Mouse (Mus musculus): ENCODE data around the gene Sp3. TPM values are rescaled to one million over a fixed set of nuclear protein-coding genes. Genes with fewer than 3 reads are reported as not detected.

Sp3 gene
- polyA plus RNA-seq, 1 experiment from 2014 or later, result 54.6 TPM

- Histone ChIP-seq H3K36me3 (peaks cover 43% of the 10 kb centered on the region), H3K4me2 (no peak overlapping the region), H3K9me3 (replicated peaks) (no peaks in the 10 kb centered on the region), H3K4me3 (replicated peaks) (no peak overlapping the region), H3K27ac (no peak overlapping the region), H3K4me1 (no peaks in the 10 kb centered on the region), H3K9ac (no peak overlapping the region), H3K27me3 (no peaks in the 10 kb centered on the region)
- ATAC-seq (replicated peaks; ENCODE audit: low FRiP score), result no peak
- WGBS, result 93% methylated on average over 4 of the region's 4 CpGs
These were observed 9.9 kb downstream of the Sp3 start for GRCm38 (mm10) chr2:72970302-72970701.

DNA sequence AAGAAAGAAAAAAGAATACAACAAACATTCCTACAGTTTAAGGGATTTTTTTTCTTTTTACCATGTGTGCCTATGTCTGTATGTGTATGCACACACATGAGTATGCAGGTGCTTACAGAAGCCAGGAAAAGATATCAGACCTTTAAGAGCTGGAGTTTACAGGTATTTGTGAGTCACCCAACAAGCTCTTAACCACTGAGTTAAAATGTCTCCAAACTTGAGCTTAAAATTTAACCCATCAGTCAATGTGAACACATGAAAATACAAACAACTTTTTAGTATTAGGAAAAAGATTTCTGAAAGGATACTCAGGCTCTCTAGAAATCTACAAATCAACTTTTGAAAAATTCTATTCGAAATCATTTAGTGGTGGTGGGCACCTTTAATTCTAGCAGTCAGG, 11.7 kb downstream of the Sp3 start:
- Histone ChIP-seq H3K27me3 (no peaks in the 10 kb centered on the region), H3K27ac (no peak overlapping the region), H3K4me3 (replicated peaks) (no peak overlapping the region), H3K4me2 (no peak overlapping the region), H3K9me3 (replicated peaks) (no peaks in the 10 kb centered on the region), H3K9ac (no peak overlapping the region), H3K36me3 (peaks cover 43% of the 10 kb centered on the region), H3K4me1 (no peaks in the 10 kb centered on the region)
- ATAC-seq (replicated peaks; ENCODE audit: low FRiP score), result no peak
- WGBS, result 88% methylated on average over 1 of the region's 1 CpGs

GRCm38 (mm10) chr2:72965450-72965849, 14.8 kb downstream of the Sp3 start:
- H3K9ac ChIP-seq, result no peak overlapping the region
- H3K27ac ChIP-seq, result no peak overlapping the region
- no peak overlapping the region for H3K4me2 ChIP-seq
- H3K36me3 ChIP-seq, result peaks cover 50% of the 10 kb centered on the region
- WGBS, result 92% methylated on average over 2 of the region's 2 CpGs
- no peaks in the 10 kb centered on the region for H3K4me1 ChIP-seq
- H3K9me3 ChIP-seq (replicated peaks), result no peaks in the 10 kb centered on the region
- ATAC-seq (replicated peaks; ENCODE audit: low FRiP score), result no peak
- no peak overlapping the region for H3K4me3 ChIP-seq (replicated peaks)
- H3K27me3 ChIP-seq, result no peaks in the 10 kb centered on the region

GRCm38 (mm10) chr2:72956415-72956814, 23.8 kb downstream of the Sp3 start:
- Histone ChIP-seq H3K36me3 (peaks cover 71% of the 10 kb centered on the region), H3K9me3 (replicated peaks) (no peaks in the 10 kb centered on the region), H3K4me2 (no peak overlapping the region), H3K4me3 (replicated peaks) (no peak overlapping the region), H3K27ac (no peak overlapping the region), H3K4me1 (no peaks in the 10 kb centered on the region), H3K27me3 (no peaks in the 10 kb centered on the region), H3K9ac (no peak overlapping the region)
- no peak for ATAC-seq (replicated peaks; ENCODE audit: low FRiP score)
- 94% methylated on average over 3 of the region's 3 CpGs for WGBS

DNA sequence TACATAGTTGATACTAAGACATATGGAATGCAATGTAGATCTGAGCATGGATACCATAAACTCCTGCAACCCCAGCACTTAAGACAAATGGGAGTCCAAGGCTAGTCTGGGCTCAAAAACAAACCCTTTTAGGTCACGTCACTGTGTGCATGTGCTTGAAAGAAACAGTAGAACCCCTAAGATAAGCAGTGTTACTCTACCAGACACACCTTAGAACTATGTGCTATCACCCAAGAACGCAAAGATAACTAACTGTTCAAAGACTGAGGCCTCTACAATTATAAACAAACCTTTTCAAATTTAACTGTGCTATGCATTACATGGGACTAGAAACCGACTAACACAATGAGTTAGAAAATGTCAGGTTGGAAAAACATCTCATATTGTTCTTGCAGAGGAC, 27.3 kb downstream of the Sp3 start:
- Histone ChIP-seq H3K9me3 (replicated peaks) (no peaks in the 10 kb centered on the region), H3K4me1 (no peaks in the 10 kb centered on the region), H3K27ac (no peak overlapping the region), H3K27me3 (no peaks in the 10 kb centered on the region), H3K4me3 (replicated peaks) (no peak overlapping the region), H3K9ac (no peak overlapping the region), H3K4me2 (no peak overlapping the region), H3K36me3 (peaks cover 60% of the 10 kb centered on the region)
- no peak for ATAC-seq (replicated peaks; ENCODE audit: low FRiP score)
- WGBS, result 94% methylated on average over 3 of the region's 3 CpGs

DNA sequence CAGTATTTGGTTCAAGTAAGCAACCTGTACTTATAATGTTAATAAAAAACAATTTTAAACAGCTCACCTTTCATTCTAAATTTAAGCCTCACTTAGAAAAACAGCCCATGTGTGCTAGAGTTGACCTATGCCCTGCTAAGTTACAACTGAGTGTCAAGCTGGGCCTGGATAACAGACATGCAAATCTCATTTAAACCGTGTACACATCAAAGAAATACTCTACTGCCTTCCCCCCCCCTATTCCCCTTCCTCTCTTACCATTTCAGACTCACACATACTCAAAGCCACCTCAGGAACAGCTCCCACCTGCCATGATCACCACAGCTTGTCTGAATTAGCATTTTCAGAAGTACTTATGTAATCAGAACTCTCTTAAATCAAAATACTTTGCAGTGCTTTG, 44.3 kb downstream of the Sp3 start:
- H3K36me3 ChIP-seq, result peaks cover 34% of the 10 kb centered on the region
- no peak overlapping the region for H3K27ac ChIP-seq
- no peaks in the 10 kb centered on the region for H3K9me3 ChIP-seq (replicated peaks)
- no peak overlapping the region for H3K9ac ChIP-seq
- no peak for ATAC-seq (replicated peaks; ENCODE audit: low FRiP score)
- H3K4me1 ChIP-seq, result no peaks in the 10 kb centered on the region
- 5% methylated on average over 1 of the region's 1 CpGs for WGBS
- H3K27me3 ChIP-seq, result no peaks in the 10 kb centered on the region
- H3K4me3 ChIP-seq (replicated peaks), result no peak overlapping the region
- no peak overlapping the region for H3K4me2 ChIP-seq

DNA sequence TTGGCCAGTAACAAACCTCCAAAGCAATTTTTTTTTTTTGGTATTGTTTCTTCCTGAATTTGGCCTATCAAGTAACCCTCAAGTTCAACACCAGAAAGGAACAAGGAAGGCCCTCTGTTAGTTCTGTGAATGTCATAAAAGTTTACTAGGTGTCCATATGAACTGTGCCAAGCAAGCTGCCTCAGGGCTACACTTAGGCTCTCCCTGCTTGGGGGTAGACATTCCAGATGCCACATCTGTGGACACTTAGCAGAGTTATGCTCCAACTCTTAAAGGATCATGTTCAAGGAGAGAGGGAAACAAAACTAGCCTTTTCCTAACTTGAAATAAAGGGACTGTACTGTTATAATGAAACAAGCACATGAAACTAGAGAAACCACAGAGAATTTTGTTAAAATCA, 48.1 kb downstream of the Sp3 start:
- no peak for ATAC-seq (replicated peaks; ENCODE audit: low FRiP score)
- Histone ChIP-seq H3K27me3 (no peaks in the 10 kb centered on the region), H3K36me3 (peaks cover 13% of the 10 kb centered on the region), H3K9ac (no peak overlapping the region), H3K4me3 (replicated peaks) (no peak overlapping the region), H3K4me2 (no peak overlapping the region), H3K9me3 (replicated peaks) (no peaks in the 10 kb centered on the region), H3K27ac (no peak overlapping the region), H3K4me1 (no peaks in the 10 kb centered on the region)

DNA sequence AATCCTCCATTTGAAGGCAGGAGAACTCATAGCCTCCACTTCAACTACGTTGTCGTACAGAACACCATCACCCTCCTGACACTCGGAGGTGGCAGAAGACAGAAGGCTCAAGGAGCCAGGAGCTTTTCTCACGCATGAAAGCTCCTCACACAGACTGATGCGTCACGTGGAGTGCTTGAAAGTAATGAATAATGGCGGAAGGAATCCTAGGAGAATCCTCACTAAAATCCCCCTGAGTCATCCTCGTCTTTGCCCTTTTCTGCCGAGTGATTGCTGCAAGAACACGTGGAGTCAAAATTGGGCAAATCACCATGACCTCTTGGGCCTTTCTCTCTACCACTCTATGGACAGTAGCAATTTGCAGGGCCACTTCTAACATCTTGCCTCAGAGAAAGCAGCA, 55.3 kb downstream of the Sp3 start:
- whole genome bisulfite sequencing, result 80% methylated on average over 10 of the region's 10 CpGs
- Histone ChIP-seq H3K9me3 (replicated peaks) (no peaks in the 10 kb centered on the region), H3K9ac (no peak overlapping the region), H3K4me1 (no peaks in the 10 kb centered on the region), H3K36me3 (no peaks in the 10 kb centered on the region), H3K27ac (no peak overlapping the region), H3K27me3 (no peaks in the 10 kb centered on the region), H3K4me3 (replicated peaks) (no peak overlapping the region), H3K4me2 (no peak overlapping the region)
- ATAC-seq (replicated peaks; ENCODE audit: low FRiP score), result no peak

GRCm38 (mm10) chr2:72916170-72916569, 64.1 kb downstream of the Sp3 start:
- Histone ChIP-seq H3K4me2 (no peak overlapping the region), H3K4me1 (no peaks in the 10 kb centered on the region), H3K27me3 (no peaks in the 10 kb centered on the region), H3K9ac (no peak overlapping the region), H3K9me3 (replicated peaks) (no peaks in the 10 kb centered on the region), H3K27ac (no peak overlapping the region), H3K36me3 (no peaks in the 10 kb centered on the region), H3K4me3 (replicated peaks) (no peak overlapping the region)
- WGBS, result 56% methylated on average over 4 of the region's 4 CpGs
- no peak for ATAC-seq (replicated peaks; ENCODE audit: low FRiP score)

- no peaks in the 10 kb centered on the region for H3K36me3 ChIP-seq
- no peak overlapping the region for H3K9ac ChIP-seq
- H3K4me1 ChIP-seq, result no peaks in the 10 kb centered on the region
- no peak overlapping the region for H3K27ac ChIP-seq
- ATAC-seq (replicated peaks; ENCODE audit: low FRiP score), result no peak
- H3K4me2 ChIP-seq, result no peak overlapping the region
- H3K4me3 ChIP-seq (replicated peaks), result no peak overlapping the region
- H3K27me3 ChIP-seq, result no peaks in the 10 kb centered on the region
- no peaks in the 10 kb centered on the region for H3K9me3 ChIP-seq (replicated peaks)
- 72% methylated on average over 7 of the region's 7 CpGs for WGBS
These were observed 64.9 kb downstream of the Sp3 start for GRCm38 (mm10) chr2:72915245-72915930.

GRCm38 (mm10) chr2:72913458-72913760, 66.8 kb downstream of the Sp3 start:
- Histone ChIP-seq H3K4me1 (no peaks in the 10 kb centered on the region), H3K9me3 (replicated peaks) (no peaks in the 10 kb centered on the region), H3K4me3 (replicated peaks) (no peak overlapping the region), H3K27ac (no peak overlapping the region), H3K27me3 (no peaks in the 10 kb centered on the region), H3K36me3 (no peaks in the 10 kb centered on the region), H3K4me2 (no peak overlapping the region), H3K9ac (no peak overlapping the region)
- WGBS, result 75% methylated on average over 7 of the region's 7 CpGs
- no peak for ATAC-seq (replicated peaks; ENCODE audit: low FRiP score)

DNA sequence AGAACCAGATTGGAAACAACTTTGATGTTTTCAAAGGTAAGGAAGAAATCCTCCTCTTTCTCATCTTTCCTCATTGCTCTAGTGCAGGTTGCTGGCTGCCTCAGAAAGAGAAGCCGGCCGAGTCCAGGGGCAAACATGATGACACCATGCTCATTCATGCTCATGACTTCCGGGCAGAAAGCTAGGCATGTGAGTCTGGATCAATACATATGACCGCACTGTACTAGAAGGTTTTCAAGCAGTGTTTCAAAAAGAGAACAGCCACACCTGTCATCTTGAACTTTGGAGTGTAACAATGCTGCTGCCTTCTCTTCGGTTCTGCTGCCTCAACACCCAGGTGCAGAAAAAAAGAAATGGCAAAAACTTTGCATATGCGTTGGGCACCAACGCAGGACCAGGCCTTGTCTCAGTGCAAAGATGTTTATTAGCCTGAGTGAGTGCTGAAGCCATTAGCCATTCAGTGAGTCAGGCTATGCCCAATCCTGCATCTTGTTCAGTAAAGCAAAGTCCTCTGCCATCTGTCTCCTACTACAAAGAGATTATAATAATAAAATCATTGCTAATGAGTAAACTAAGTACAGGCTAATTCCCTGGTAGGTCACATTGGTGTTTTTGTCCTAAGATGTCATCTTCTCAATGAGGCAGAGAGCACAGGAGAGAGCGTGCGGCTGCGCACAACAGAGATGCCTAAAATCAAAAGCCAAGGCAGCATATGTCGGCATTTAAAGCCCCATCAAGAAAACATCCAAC, 67.4 kb downstream of the Sp3 start:
- Histone ChIP-seq H3K27ac (no peak overlapping the region), H3K4me3 (replicated peaks) (no peak overlapping the region), H3K4me2 (no peak overlapping the region), H3K4me1 (no peaks in the 10 kb centered on the region), H3K9me3 (replicated peaks) (no peaks in the 10 kb centered on the region), H3K27me3 (no peaks in the 10 kb centered on the region), H3K9ac (no peak overlapping the region), H3K36me3 (no peaks in the 10 kb centered on the region)
- WGBS, result 92% methylated on average over 11 of the region's 11 CpGs
- no peak for ATAC-seq (replicated peaks; ENCODE audit: low FRiP score)

- WGBS, result 81% methylated on average over 9 of the region's 9 CpGs
- Histone ChIP-seq H3K27me3 (no peaks in the 10 kb centered on the region), H3K9me3 (replicated peaks) (no peaks in the 10 kb centered on the region), H3K27ac (no peak overlapping the region), H3K4me1 (no peaks in the 10 kb centered on the region), H3K4me3 (replicated peaks) (no peak overlapping the region), H3K9ac (no peak overlapping the region), H3K36me3 (no peaks in the 10 kb centered on the region), H3K4me2 (no peak overlapping the region)
- no peak for ATAC-seq (replicated peaks; ENCODE audit: low FRiP score)
These were observed 68.7 kb downstream of the Sp3 start for GRCm38 (mm10) chr2:72911527-72911926.

Measured in kidney, embryonic 15.5 days (tissue).